Mouse (Mus musculus): ENCODE data around the gene Myh6.
"Not testable (repeated sequence)": the region's sequence is repeated elsewhere in the genome, so short reads cannot be mapped to it uniquely, and the experiment has no call there.

Myh6 gene

DNA sequence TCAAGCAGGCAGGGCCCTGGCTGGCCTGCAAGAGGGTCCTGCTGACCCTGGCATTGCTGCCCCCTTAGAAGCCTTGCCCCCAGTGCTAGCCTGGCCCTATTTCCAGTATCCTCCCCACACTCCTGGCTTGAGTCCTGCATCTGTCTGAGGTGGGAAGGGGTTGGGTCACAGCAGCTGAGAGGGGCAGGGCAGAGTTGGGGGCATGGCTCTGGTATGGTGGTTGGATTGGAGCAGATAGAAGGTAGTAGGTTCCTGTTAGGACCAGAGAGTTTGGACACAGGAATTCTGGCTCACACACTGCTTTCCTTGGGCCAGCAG, 28.1 kb upstream of the Myh6 start:
- no peak for DNase-seq (ENCODE audit: low spot score)

DNA sequence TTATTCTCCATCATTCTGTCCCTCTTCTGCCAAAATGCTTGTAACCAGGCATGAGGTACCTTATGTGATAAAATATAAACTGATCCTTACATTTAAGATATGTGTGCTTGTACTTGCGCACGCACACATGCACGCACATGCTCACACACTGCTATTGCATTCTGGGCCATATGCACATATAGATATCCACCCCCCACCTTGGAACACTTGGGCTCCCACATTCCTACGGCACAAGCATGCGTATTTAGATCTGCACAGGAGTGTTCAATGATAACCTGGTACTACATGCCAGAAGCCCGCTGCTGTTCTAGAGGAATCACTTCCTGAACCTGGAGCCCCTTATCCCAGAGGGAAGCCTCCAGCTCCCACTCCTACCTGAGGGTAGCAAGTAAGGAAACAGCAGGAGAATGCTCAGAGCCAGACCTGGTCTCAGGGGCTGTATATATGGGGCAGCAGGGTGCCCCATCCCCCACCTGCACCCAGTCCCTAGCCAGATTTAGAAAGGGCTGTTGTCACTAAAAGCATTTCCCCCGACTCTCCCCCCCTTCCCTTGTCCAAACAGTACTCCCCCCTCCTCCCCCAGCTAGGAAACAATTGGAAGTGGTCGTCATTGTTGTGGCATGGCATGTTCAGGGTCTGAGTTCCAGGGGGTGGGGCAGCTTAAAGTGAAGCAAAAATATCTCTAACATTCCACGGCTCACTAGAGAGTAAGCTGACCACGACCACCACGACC, 27.6 kb upstream of the Myh6 start, which contains the start of gene Myh7:
Gene Myh7, minus strand, starts transcription at position 491 of the 733 bp plus-strand sequence.
- no peak for DNase-seq (ENCODE audit: low spot score)

DNA sequence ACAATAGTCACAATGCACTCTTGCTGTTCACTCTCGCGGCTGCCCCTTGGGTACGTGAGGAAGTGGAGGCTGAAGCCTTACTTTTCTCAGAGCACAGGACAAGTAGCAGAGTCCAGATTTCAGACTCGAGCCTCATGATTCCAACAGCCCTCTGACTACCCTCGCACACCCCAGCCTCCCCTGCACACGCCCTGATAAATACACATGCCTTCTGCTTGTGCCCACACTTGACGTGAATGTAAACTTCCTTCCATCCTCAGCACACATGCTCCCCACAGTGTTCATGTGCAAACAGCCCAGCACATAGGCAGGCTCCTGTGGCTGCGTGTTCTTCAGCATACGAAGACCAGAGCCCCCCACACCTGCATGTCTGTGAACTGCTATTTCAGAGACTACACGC, 26.9 kb upstream of the Myh6 start:
- no peak for DNase-seq (ENCODE audit: low spot score)

DNA sequence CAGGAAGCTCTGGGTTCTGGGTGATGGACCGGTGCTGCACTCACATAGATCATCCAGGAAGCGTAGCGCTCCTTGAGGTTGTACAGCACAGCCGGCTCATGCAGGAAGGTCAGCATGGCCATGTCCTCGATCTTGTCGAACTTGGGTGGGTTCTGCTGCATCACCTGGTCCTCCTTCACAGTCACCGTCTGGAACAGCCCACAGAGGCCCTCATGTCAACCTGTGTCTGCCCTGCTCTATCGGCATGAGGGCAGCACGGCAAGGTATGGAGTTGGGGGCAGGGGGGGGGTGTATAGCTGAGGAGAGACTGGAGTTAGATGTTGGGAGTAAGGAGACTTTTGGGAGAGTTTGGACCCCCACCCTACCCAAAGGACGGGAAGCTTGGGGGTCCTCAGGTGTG, 25.5 kb upstream of the Myh6 start:
- DNase-seq (ENCODE audit: low spot score): no peak

DNA sequence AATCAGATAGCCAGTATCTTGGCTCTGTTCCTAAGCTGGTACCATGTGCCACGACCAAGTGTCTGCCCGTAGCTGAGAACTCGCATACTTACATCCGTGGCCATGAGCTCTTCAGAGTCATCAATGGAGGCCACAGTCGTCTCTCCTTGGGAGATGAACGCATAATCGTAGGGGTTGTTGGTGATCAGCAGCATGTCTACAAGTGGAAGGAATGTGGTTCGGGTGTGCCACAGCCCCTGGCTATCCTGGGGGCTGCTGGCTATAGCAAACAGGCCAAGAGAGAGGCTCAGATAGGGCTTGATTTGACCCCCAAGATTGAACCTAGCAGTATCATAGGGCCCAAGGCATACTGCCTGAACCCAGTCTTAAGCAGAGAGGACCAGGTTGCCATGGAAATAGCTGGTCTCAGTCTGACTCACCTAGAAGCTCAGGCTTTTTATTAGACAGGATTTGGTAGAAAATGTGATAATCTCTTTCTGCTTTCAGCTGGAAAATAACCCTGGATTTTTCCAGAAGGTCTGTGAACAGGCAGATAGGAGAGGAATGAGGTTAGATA, 23.2 kb upstream of the Myh6 start:
- DNase-seq (ENCODE audit: low spot score): no peak

DNA sequence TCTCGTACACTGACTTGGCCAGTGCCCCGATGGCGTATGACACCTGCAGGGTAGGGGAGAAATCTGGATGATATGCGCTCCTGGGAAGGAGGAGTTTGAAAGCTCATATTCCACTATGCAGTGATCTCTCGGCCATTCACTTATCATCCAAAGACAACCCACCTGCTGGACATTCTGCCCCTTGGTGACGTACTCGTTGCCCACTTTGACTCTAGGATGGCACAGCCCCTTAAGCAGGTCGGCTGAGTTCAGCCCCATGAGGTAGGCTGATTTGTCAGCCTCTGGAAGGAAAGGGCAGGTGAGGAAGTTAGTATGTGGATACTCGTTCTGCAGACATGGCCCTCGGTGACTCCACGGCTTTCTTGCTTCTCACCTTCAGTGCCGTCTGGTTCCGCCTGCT, 22.2 kb upstream of the Myh6 start:
- DNase-seq (ENCODE audit: low spot score): no peak

DNA sequence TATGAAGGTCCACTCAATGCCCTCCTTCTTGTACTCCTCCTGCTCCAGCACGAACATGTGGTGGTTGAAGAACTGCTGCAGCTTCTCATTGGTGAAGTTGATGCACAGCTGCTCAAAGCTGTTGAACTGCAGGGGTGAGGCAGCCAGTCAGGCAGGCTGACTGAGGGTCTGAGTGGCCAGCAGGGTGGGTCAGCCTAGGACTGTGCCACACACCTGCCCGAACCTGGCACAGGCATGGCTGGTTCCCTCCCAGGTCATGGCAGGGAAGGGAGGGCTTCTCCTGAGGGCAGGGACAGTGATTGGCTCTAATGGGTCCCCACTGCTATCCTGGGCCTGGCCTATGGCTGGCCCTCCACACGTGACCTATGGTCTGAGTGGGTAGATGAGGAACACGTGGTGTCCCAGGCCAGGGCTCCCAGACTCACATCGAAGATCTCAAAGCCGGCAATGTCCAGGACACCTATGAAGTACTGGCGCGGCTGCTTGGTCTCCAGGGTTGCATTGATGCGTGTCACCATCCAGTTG, 21.7 kb upstream of the Myh6 start:
- DNase-seq (ENCODE audit: low spot score): not testable (repeated sequence)

DNA sequence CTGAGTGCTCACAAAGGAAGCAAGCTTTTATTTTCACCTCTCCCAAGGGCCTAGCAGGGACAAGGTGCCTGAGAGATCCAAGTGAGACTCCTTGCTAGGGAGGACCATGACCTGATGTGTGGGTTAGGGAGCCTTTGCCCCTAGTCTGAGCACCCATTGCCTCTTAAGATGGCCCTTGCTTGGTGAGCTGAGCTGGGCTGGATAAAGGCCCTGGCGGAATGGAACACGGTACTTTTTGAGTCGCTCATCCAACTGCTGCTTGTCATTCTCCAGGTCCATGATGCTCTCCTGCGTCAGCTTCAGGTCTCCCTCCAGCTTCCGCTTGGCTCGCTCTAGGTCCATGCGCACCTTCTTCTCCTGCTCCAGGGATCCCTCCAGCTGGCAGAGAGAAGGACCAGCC, 15.2 kb upstream of the Myh6 start:
- no peak for DNase-seq (ENCODE audit: low spot score)

DNA sequence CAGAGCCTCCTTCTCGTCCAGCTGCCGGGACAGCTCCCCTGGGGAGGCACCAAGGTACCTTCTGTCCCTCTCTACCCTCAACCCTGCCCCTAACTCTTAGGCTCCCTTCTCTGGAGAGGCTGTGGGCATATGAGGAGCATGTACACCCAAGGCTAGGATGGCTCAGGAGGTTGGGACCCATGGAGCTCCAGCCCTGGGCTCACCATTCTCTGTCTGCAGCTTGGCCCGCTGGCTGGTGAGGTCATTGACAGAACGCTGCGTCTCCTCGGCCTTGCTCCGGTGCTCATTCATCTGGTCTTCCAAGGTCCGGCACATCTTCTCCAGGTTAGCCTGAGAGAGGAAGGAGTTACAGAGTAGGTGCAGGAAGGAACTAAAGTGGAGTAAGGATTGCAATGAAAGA, 11.9 kb upstream of the Myh6 start:
- DNase-seq (ENCODE audit: low spot score): no peak

DNA sequence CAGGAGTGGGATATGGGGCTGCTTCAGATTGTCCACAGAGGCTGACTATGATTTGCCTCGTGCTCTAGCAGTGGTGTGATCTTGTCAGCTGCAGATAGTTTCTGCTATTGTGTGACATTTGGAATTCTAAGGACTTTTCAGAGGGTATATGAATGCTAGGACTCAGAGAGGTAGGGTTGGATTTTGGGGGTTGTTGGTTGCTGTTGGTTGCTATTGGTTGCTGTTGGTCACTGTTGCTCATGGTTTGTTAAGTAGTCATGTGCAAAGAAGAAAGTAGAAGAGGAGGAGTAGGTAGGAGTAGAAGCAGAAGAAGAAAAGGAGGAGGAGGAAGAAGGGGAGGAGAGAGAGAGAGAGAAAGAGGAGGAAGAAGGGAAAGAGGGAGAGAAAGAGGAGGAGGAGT, 9.9 kb upstream of the Myh6 start, which contains the start of gene Gm17428:
Gene Gm17428, plus strand, starts transcription at position 301 of the 400 bp plus-strand sequence.
- DNase-seq (ENCODE audit: low spot score): no peak

DNA sequence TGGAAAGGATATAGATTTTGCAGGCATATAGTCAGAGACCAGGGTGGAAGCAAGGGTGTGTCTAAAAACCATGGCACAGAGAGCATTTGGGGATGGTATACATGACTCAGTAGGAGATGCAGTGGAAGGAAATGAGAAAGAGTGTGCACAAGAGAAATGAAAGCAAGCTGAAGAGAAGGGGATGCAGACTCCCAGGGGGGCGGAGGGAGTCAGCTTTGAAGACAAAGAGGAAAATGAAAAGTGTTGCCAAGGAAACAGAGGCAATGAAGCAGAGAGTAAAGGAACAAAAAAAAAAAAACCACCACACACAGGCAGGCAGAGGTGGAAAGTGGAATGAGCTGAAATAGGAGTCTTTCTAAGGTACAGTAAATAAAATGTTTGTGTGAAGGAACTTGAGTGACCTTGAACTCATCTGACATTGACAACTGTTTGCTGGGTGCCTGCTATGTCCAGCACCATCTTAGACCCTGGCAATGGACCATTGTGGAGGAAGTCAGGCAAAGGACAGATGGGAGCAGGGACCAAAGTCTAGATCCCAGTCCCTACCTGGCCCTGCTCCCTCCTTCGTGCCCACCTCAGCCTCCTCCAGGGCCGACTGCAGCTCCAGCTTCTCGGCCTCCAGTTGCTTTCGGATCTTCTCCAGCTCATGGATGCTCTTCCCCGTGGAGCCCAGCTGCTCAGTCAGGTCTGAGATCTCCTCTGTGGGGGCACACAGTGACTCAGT, 7.5 kb upstream of the Myh6 start:
- DNase-seq (ENCODE audit: low spot score): no peak

DNA sequence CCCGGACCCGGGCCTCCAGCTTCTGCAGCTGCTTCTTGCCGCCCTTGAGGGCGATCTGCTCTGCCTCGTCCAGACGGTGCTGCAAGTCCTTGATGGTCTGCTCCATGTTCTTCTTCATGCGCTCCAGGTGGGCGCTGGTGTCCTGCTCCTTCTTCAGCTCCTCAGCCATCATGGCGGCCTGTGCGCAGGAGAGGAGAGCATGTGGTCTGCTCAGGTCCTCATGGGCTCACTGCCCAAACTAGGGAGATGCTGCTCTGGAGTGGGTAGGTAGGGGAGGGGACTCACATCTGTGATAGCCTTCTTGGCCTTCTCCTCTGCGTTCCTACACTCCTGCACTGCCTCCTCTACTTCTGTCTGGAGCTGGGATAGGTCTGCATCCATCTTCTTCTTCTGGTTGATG, 6.1 kb upstream of the Myh6 start:
- not testable (repeated sequence) for DNase-seq (ENCODE audit: low spot score)

DNA sequence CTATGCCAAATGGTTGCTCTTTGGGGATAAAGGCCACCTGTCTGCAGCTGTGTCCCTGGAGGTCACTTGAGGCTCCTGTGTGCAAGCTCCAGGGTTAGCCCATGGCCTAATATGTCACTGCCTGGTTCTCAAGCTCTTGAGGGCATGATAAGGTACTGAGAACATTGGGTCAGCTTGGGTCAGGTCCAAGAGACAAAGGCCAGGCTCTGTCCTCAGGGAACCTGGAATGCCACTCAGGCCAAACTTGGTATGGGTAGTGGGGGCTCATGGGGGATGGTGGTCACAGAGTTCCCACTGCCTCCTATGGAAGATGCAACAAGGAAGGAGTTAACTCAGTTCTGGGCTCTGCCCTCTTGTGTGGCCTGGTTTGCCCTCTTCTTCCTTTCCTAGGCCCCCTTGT, 1.6 kb upstream of the Myh6 start:
- DNase-seq (ENCODE audit: low spot score): no peak

DNA sequence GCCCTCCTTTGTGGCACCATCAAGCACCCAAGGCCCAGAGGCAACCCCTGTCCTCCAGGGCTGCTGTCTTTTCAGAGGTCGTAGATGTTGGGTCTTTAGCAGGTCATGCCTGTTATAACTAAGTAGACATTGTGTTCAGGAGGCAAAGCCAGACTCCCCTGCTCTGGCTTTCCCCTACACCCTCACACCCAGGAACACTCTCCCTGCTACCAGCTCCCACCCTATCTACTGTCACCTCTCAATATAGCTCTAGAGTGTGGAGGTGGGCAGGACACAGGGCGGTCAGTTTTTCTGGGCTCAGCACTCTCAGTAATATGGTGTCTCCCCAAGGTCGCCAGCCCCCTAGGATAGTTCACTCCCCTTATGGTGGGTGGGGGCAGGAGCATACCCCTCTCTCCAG, 1.1 kb upstream of the Myh6 start:
- no peak for DNase-seq (ENCODE audit: low spot score)

DNA sequence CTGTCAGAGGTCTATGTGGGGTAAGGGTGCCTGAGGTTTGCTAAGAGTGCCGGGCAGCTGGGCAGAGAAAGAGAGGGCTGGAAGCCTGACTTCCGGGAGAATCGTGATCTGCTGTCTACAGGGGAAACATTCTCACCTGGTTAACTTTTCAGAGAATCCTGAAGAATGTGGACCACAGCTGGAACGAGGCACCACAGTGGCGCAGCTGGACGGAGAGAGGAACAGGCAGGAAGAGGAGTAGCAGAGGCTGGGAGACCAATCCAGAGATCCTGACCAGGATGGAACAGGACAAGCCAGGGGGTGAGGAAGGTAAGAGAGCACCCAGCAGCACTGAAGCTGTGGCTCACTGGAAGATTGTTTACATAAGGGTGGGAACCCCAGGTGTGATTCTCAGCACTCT, 1.1 kb downstream of the Myh6 start:
- DNase-seq (ENCODE audit: low spot score): no peak

DNA sequence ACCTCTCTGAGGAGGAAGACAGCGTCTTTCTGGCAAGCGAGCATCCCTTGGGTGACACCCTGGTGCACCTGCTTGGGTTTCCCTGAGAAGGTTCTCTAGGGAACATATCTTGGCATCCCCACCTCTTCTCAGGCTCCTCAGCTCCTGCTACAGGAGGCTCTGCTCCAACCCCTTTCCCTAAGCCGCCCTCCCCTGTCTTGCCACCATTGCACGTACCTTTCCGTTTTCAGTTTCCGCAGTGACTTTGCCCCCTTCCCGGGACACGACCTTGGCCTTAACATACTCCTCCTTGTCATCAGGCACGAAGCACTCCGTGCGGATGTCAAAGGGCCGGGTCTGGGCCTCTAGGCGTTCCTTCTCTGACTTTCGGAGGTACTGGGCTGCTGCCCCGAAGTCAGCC, 1.7 kb downstream of the Myh6 start:
- DNase-seq (ENCODE audit: low spot score): no peak

DNA sequence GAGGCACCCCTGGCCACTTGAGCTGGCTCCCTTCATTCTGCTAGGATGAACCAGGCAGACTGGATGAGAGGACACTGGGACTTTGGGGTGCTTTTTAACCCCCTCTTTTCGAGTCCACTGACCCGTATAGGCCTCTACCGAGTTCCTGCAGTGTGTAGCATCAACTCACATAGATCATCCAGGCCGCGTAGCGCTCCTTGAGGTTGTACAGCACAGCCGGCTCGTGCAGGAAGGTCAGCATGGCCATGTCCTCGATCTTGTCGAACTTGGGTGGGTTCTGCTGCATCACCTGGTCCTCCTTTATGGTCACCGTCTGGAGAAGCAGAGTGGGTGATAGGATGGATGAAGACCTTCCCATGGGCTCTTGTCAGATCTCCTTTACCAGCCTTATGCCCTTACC, 3.0 kb downstream of the Myh6 start:
- DNase-seq (ENCODE audit: low spot score): no peak

DNA sequence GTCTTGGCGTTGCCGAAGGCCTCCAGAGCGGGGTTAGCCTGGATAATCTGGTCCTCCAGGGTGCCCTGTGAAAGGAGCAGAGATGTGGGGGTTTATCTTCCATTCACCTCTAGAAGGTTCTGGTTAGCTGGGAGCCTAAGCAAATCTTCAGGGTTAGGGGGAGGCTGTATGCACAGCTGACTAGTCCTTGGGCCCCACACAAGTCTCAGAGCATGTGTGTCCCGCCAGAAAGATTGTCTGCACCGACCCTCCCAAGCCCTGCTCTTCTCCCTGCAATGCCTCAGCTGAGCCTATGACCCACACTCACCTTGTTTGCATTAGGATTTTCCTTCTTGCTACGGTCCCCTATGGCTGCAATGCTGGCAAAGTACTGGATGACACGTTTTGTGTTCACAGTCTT, 4.0 kb downstream of the Myh6 start:
- DNase-seq (ENCODE audit: low spot score): no peak

DNA sequence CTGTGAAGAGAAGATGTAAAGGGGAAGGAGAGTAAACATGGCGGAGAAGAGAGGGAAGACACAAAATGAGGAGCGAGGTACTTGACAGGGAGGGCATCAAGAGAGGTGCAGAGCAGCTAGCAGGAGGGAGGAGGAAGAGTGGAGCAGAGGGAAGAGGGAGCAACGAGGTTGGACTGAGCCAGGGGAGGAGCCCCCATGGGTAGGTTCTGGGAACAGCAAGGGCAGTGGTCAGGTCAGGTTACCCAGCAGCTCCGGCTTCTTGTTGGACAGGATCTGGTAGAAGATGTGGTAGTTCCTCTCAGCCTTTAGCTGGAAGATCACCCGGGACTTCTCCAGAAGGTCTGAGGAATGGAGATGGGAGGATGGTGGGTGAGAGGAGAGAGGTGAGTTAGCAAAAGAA, 5.2 kb downstream of the Myh6 start:
- no peak for DNase-seq (ENCODE audit: low spot score)

DNA sequence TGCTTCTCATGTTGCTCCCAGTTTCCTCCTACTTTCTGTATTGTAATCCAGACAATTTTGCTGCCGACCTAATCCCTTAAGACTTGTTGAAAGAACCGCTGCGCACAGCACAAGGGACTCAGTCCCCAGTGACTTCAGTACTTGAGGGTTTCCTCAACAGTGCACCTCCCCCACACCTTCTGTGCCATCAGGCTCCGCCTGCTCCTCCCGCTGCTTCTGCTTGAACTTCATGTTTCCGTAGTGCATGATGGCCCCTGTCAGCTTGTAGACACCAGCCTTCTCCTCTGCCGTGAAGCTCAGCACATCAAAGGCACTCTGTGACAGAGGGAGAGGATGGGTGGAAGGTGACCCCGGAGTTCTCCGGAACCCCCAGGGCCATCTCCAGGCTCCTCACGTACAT, 6.0 kb downstream of the Myh6 start:
- no peak for DNase-seq (ENCODE audit: low spot score)

DNA sequence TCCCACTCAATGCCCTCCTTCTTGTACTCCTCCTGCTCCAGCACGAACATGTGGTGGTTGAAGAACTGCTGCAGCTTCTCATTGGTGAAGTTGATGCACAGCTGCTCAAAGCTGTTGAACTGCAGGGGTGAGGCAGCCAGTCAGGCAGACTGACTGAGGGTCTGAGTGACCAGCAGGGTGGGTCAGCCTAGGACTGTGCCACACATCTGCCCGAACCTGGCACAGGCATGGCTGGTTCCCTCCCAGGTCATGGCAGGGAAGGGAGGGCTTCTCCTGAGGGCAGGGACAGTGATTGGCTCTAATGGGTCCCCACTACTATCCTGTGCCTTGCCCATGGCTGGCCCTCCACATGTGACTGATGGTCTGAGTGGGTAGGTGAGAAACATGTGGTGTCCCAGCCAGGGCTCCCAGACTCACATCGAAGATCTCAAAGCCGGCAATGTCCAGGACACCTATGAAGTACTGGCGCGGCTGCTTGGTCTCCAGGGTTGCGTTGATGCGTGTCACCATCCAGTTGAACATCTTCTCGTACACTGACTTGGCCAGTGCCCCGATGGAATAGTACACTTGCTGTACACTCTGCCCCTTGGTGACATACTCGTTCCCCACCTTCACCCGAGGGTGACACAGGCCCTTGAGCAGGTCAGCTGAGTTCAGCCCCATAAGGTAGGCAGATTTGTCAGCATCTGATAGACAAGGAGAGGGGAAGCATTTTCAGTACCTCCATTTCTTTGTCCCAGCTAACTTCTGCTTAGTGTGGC, 6.7 kb downstream of the Myh6 start:
- DNase-seq (ENCODE audit: low spot score): not testable (repeated sequence)

DNA sequence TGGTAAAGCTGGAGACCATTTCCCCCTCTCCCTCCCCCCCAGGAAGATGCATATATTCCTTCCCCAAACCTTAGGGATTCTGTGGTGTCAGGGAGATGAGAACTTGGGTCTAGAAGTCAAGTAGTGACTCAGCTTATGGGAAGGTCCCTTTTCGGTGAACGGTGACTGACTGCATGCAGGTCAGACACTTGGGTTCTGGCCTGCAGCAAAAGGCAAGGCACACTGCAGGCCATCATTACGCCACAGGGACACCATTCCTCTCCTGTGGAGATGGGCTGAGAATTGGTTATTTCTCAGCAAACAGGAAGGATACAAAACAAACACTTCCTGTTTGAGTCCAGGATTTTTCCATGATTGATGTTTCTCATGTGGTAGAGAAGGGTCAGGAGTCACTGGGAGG, 7.5 kb downstream of the Myh6 start:
- no peak for DNase-seq (ENCODE audit: low spot score)

DNA sequence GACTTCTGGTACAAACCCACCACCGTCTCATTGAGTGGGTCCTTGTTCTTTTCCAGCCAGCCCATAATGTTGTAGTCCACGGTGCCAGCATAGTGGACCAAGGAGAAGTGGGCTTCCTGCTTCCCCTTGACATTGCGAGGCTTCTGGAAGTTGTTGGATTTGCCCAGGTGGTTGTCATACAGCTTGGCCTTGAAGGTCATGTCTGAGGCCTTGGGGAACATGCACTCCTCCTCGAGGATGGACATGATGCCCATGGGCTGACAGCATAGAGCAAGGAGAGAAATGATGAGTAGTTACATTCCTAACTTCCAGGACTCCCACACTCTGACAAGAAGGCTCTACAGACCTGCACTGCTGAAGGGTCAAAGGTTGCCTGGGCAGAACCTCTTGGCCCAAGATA, 8.2 kb downstream of the Myh6 start:
- DNase-seq (ENCODE audit: low spot score): no peak

Measured in c-Kit-positive CD71-positive TER-119-positive erythroid progenitor cells, embryonic 14.5 days (primary cell).